Mouse (Mus musculus) kidney, adult 8-10 months (tissue): ENCODE results near the gene Wdr95.
"Not testable (repeated sequence)": the region's sequence is repeated elsewhere in the genome, so short reads cannot be mapped to it uniquely, and the experiment has no call there.

Experiments used
- DNase-seq, 2 experiments: peaks; one replicate each; pipeline ENCODE4 v3.0.0; 2022

Wdr95 gene

DNA sequence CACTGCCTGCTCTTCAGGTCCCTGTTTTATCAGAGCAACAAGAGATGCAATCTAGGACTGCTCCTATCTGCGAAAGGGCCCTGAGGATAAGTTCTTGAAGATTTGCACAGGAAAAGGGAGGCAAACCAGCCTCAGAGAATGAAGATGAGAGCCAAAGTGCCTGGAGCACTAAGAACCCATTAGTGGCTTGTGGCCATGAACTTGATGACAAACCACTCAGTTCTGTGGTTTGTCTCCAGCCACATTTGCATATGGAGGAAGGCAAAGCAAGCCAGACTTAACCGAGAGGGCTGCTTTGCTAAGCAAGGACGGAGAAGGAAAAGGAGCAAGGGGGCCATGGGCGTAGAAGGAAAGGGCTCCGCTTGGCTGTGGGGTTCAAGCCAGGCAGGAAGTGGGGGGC is 7.7 kb upstream of the Wdr95 start:
- DNase-seq, result no peak

DNA sequence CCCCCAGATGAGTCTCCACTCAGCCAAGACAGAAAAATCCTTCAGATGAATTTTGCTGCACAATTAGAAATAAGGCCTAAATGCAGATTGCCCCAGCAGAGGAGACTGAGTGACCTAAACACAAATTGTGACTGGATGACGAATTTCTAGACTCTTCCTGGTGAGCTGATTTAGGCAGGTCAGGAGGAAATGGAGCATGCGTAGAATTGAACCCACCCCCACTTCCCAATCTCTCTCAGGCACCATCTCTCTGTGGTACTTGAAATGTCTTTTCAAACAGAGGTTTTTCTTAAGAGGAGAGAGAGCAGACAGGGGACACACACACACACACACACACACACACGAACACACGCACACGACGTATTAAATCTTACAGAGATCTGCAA is 4.6 kb upstream of the Wdr95 start:
- DNase-seq, result no peak

DNA sequence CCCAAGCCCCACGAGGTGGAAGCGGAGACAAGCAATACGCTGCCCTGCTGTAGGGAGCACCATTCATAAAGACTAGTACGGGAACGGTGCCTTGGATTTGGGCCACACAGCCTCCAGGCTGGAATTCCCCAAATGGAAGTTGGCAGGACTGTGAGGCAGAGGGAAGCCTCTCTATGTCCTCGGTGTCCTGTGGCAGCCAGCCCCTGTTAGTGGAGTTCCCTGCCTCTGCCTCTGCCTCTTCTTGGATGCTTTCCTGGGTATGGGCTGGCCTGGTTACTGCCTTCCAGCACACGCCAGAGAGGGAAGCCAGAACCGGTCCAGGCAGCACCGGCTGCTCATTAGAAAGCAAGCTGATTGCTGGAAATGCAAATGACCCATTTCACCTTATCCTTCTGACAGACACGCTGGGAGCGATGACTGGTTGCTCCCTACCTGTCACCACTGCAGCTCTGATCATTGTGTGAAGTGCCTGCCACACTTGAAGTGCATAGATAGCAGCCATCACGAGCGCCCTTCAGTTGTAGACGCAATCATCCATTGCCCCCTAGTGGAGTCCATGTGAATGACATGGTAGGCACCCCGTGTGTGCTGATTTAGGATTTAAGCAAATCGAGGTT is 4.1 kb upstream of the Wdr95 start:
- peak; percentile 50 to 77 for DNase-seq

DNA sequence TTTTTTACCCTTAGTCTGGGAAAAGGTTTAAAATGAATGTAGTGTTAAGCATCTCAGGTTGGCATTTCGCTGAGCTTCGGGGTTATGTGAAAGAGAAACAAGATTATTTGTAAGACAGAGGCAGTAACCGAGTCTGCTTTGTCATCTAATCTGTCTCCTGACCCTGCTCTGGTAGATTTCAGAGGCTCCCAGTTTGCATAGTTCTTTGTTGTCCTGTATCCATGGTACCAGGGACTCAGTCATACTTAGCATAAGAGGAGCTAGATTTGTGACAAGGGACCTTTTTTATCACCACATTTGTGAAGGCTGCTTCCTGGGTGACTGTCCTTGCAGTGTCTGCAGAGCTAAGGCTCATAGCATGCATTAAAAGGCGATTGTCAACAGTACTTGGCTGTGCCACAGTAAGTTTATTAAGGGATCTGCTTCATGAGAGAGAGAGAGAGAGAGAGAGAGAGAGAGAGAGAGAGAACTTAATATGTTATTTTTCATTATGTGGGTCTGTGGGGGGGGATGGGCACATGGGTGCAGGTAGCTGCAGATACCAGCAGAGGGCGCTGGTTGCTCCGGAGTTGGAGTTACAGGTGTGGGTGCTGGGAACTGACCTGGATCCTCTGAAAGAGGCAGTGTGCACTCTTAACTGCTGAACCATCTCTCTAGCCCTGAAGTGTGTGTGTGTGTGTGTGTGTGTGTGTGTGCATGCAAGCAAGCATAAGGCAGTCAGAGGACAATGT is 3.3 kb upstream of the Wdr95 start:
- no peak for DNase-seq

DNA sequence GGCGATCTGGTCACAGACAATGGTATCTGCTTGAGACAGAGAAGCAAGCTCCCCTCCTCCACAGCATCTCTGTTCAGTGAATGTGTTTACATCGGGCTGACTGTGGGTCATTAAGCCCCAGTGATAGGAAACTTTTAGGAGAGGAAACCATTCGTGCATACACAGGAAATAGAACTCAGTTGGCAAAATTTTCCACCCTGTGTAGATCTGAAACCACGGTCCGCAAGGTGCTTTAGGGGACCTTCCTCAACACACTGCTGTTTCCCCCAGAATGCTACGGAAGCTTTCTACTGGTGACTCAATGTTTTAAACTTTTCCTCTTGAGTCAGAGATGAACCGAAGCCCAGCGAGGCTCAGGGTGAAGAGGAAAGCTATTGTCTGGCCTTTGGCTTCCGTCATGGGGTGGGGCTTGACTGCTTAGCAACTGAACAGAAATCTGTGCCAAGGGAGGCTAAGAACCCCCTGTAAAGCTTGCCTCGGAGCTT is 2.0 kb upstream of the Wdr95 start:
- peak; percentile 29 to 30 for DNase-seq

DNA sequence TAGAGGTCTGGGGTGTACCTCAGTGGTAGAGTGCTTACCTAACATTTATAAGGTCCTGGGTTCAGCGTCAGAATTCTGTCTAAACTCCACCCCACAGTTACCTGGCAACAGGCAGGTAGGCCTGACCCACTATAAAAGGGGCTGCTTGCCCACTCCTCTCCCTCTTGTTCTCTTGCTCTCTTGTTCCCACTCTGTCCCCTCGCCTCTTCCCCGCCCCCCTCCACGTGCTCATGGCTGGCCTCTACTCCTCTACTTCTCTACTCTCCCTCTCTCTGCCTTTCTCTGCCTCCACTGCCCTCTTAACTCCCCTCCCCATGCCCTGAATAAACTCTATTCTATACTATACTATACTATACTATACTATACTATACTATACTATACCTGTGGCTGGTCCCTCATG is 1.2 kb upstream of the Wdr95 start:
- DNase-seq, result not testable (repeated sequence)

DNA sequence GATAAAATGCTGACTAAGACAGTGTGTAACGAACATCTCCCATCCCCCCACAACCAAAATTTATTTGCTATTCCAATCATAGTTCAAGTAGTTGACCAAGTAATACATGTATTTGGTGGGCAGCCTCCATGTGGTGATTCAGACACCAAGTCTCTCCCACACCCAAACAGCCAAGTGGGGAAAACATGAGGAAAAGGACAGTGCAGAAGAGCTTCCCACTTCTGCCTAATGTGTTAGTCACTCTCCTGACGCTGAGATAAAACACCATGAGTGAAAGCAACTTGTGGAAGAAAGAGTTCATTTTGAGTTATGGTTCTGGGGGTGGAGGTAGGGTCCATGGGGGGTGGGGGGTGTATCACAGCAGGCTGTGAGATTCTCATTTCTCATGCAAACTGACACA is 5.4 kb downstream of the Wdr95 start:
- no peak for DNase-seq

DNA sequence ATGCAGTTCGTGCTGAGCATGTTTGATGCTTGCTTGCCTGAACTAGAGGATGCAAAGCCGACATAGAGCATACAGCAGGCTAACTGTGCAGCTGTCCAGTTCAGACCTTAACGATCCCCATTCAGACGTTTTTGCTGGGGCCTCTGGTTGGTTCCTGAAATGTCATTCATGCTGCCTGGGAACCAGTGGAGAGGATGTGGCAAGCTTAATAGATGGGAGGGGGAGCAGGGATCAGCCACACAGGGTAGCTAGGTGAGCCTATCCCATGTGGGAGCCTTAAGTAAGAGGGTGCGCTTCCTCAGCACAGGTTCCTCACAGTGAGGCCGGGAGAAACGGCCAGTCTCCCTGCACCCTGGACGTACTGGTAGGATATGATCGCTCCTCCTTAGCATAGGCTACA is 7.5 kb downstream of the Wdr95 start:
- no peak for DNase-seq

DNA sequence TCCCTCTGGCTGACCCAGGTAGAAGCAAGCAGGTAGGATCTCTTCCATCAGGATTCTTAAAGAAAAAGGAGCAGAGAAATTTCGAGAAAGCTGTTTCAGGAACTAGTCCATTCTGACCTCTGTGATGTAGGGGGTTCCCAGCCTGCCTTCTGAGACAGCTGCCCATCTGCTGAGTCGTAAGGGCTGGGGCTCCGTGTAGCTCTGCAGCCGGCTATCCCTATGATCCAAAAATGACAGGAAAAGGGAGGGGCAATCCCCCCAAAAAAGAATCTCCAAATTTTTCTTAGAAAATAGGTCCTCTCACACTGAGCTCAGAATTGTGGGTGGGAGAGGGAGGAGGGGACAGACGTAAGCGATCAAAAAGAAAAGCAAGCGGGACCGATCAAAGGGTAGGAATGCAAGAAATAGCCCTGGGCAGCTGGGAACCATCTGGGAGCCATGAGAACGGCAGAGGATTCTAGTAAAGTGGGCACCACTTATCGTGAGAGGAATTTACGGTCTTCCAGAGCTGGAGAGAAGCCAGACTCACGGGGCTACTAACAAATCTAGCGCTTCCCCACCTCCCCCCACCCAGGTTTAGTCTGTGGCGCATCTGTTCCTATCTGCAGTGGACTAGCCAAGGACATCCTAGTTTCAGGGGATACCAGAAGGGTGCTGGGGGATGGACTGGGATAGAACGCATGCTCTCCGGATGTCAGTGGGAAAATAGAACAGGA is 9.5 kb downstream of the Wdr95 start:
- no peak for DNase-seq

DNA sequence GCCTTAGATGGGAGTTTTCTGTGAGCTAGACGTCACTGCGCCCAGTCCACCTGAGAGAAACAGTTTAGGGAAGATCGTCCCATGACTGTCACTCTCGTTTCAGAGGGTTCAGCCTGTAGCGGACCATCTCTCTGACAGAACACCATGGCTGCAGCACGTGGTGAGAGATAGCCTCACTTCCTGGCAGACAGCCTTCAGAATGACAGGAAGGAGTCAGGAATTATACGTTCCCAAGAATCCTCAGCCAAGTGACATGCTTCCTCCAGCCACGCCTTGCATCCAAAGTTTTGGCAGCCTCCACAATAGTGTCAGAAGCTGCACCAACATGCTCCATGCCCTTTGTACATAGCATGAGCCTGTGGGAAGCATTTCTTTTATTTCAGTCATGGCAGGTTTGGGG is 10.1 kb downstream of the Wdr95 start:
- no peak for DNase-seq

DNA sequence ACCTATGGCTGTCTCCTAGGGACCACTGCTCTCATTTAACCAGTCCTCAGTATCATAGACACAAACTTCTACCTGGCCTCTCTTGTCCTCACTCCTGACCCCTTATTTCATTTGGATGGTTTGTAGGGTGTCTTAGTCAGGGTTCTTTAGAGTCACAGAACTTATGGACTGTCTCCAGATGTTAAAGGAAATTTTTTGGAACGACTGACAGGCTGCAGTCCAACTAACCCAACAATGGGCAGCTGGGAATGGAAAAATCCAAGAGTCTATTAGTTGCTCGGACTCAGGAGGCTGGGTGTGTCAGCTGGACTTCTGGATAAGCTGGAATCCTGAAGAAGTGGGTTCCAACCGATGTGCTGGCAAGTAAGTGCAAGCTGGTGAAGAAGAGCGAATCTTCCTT is 10.6 kb downstream of the Wdr95 start:
- no peak for DNase-seq

DNA sequence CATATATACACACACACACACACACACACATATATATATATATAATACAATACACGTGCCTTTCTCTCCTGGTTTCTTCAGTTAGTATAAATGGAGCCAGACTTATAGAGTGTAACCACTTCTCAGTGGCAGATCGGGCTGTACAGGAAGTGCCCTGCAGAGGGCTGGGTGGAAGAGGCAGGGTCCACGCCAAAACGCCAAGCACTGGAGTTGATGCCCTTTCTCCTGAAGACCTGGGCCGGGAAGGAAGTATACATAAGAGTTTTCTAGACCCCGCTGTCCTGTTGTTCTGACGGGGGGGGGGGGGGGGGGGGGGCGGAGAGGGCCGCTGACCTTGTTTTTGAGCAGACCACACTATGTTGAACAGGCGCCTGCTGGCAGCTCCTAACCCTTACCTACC is 22.7 kb downstream of the Wdr95 start:
- no peak for DNase-seq

DNA sequence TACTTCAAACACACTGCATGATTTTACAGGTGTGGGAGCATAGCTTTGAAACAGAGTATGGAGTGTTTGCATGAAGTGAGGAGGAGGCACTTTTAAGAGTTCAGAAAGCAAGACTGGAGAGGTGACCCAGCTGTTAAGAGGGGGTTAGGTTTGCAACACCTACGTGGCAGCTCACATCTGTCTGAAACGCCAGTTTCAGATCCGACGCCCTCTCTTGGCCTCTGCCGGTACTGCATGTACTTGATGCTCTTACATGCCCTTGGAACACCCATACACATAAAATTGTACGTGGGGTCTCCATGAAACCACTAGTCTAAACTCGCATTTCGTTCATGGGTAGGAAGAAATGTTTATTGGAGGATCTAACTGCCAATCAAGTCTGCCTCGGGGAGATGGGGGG is 24.3 kb downstream of the Wdr95 start:
- DNase-seq, result no peak

DNA sequence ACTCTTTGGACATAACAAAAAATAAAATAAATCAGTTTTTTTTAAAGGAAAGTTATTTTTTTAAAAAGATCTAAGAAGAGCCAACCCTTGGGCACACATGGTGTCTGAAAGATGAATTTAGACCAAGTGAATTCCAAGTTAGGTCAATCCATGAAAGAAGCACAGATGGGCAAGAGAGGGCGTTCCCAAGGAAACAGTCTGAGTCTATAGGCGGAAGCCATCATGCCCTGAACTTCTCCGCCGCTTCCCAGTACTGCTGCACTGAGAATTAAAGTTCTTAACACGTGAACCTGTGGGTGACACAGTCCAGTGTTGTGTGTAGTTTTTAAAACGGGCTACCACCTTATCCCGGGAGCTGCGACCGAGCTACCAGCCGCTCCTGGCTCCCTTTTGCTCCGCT is 24.9 kb downstream of the Wdr95 start:
- DNase-seq, result no peak

DNA sequence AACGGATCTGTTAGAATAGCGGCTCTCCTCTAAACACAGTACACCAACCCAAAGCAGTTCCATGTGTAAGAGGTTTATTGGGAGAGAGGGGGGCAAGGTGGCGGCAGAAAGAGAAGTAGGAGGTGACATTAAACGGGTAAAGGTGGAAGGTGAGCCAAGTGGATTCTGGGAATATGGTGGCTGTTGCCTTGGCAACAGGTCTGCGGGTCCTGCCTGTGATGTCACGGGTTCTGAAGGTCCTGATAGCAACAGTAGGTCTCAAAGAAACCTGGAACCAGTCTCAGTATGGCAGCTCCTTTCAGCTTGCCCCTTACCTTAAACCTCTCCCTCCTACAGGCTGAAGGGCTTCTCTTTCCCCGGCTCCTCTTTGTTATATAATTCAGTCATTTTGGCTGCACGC is 25.9 kb downstream of the Wdr95 start:
- DNase-seq, result no peak

DNA sequence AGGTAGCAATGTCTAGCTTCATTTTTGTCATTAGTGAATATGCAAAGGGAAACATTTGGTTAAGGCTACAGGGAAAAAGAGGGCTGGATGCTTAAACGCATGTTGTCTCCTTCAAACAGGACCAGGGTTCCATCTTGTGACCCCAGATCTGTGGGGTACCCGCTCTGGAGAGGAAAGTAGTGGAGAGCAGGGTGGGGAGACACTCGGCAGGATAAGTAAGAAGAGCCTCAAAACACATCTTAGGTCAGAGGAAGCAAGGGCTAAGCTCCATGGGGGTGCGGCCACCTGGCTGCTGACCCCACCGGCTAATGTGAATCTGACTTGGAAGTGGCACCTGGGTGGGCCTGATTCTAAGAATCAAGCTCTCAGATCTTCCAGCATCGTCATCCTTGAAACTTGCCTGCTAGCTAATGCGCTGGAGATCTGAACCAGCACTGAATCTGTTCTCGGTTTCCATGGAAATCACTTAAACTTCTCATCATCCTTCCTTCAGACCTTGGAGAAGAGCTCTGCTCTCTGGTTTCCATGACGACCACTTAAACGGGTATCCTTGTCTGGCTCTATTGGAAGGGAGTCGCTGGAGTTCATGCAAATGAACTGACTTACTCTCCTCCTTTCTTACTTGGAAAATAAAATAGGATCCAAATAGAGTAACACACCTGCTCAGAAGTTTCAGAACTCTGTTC is 32.6 kb downstream of the Wdr95 start:
- no peak for DNase-seq

DNA sequence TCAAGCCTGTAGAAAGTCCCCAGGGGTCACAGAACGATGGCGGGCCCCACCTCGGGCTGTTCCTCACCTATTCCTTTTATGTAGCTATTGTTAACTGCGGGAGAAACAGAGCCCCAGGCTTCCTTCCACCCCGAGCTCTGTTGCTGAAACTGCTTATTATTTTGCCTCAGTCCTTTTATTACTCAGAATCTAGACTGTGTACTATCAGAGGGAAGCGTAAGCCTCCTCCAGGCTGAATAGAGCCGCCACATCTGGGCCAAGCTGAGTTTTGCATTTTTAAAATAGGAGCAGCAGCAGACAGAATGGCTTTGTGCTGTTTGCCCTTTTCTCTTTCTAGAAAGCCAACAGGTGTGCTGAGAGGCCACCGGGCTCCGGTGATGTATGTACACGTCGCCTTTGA is 37.5 kb downstream of the Wdr95 start:
- DNase-seq, result no peak

DNA sequence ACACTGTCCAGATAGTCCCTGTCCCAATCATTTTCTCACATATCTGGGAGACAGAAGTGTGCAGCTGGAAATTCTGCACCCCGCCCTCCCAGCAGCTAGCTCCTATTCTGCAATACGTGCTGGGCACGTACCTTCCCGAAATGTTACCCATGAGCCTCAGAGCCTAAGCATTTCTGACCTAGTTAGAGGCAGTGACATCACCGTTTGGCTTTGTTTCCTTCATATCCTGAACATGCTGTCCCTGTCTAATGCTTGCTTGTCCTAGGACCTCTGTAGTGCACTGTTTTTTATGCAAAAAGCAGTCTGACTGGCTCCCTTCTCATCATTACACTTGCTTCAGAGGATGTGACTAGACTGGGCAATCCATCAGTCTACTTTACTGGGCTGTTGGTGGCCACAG is 38.5 kb downstream of the Wdr95 start:
- DNase-seq, result no peak

DNA sequence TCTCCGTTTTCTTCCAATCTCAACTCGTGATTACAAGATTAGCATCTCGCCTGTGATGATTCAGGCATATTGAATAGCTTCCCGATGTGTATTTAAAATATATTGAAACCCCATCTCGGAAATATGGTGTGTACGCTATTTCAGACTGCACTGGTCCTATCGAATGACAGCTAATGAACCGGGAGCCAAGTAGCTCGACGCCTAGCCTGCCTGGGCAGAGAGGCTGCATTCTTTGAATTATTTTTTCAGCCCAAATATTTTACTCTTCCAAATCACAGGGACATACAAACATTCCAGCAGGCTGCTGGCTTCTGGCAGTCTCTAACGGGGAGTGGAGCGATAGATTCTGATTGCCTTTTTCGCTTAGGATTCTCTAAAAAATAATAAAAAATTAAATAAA is 40.5 kb downstream of the Wdr95 start:
- no peak for DNase-seq

DNA sequence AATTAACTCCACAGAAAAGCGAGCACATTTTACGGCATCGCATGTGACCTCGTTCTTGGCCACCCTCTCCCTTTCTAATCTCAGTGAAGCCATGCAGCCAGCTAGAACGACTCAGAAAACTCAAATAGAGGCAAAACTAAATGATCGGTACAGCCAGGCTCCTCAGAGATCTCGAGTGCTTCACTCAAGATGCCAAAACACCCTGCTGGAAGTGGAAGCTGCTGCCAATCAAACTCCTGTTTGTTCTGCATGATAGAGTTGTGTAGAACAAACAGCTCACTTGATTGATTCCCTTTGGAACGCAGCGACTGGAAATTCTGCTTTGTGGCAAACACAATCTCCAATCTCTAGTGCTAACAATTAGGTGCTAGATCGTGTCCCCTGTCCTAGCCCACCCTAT is 48.5 kb downstream of the Wdr95 start:
- no peak for DNase-seq

DNA sequence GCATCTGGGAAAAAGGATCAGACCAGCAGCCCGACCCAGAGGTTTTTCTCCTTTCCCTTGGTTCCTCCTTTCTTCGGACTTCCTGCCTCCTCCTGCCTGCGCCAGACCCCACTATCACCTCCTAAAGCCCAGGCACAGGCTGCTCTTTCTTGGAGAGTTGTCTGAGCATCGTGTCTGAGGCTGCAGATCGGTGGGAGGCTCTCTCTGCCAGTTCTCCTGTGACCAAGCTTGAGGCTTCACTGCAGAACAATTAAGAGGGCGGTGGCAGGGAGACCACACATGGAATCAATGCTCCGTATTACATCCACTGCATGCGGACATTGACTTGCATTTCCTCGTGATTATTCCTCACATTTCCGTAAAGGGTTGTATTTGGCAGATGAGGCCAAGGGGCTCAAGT is 49.0 kb downstream of the Wdr95 start:
- no peak for DNase-seq

DNA sequence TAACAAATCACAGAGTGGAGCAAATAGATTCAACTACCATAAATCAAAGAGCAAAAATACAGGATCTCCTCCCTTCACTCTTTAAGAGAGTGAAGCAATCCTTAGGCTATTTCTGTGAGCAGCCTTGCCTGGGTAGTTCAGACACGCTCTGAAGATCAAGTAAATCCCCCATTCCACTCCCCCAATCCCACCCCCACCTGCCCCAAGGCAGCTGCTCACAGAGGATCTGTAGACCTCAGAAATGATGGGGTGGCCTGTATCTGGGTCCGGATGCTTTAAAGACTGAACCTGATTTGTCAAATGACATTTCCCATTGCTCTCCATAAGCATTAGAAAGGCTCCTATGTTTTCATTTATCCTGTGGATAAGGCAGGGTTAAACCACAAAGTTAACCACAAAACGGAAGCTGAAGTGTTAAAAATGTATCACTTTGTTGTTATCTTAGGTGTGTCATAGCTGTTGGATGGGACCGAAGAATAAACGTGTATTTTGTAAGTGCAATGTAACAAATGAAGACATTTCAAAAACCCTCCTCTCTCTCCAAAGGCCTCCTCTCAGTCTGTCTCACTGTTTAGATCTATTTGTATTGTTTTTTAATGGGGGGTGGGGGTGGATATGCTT is 54.3 kb downstream of the Wdr95 start:
- no peak for DNase-seq

DNA sequence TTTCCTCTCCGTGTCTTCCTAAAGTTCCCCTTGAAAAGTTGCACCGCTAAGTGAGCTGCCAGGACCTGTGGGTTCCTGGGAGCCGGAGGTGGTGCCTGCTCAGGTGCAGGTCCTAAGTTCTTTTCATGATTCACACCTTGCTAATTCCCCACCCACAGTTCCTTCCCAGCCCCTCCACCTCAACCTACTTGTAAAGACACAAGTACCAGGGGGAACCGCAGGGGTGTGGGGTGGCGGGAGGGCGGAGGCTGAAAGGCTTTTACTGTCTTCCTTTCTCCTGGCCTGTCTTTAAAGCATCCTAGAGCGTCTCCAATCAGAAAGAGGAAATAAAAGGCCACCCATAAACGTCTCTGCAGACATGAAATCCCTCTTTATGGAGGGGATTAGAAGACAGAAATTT is 55.0 kb downstream of the Wdr95 start:
- no peak for DNase-seq
